Mouse (Mus musculus) kidney, postnatal 0 days (tissue): ENCODE data around the gene Sult3a2. TPM values are rescaled to one million over a fixed set of nuclear protein-coding genes. Genes with fewer than 3 reads are reported as not detected.
"Not testable (repeated sequence)": the region's sequence is repeated elsewhere in the genome, so short reads cannot be mapped to it uniquely, and the experiment has no call there.

Experiments used
- ATAC-seq: fragments of 200-750 bp; cut with Nextera tagmentation; replicated peaks from 2 replicates; pipeline ENCODE4 v1.8.0; 2017; ENCODE audit warnings: low read depth, moderate number of reproducible peaks, moderate TSS enrichment, moderate library complexity; ENCODE audit not compliant: low FRiP score
- DNase-seq: peaks from one replicate; pipeline ENCODE4 v3.0.0-alpha.2; 2016; ENCODE audit warnings: low spot score
- H3K27ac ChIP-seq: fragments of 300-500 bp; sonication (generic); 2 replicates; pipeline ENCODE4 v1.5.1; 2014; ENCODE audit warnings: mild to moderate bottlenecking
- H3K27me3 ChIP-seq: fragments of 300-500 bp; sonication (generic); 2 replicates; pipeline ENCODE4 v1.6.1; 2014; ENCODE audit warnings: low read length, mixed read lengths; ENCODE audit not compliant: insufficient read depth
- H3K36me3 ChIP-seq: fragments of 300-500 bp; sonication (generic); 2 replicates; pipeline ENCODE4 v1.6.1; 2014; ENCODE audit warnings: low read length, mixed read lengths; ENCODE audit not compliant: insufficient read depth
- H3K4me1 ChIP-seq: fragments of 300-500 bp; sonication (generic); replicated peaks from 2 replicates; pipeline ENCODE4 v1.6.1; 2014; ENCODE audit warnings: antibody characterized with exemption, low read length, mixed read lengths; ENCODE audit not compliant: insufficient read depth
- H3K4me2 ChIP-seq: fragments of 300-500 bp; sonication (generic); 2 replicates; pipeline ENCODE4 v1.6.1; 2014; ENCODE audit warnings: mild to moderate bottlenecking, low read length, moderate library complexity, mixed read lengths
- H3K4me3 ChIP-seq: fragments of 300-500 bp; sonication (generic); replicated peaks from 2 replicates; pipeline ENCODE4 v1.5.1; 2014; ENCODE audit warnings: low read depth, low read length
- H3K9ac ChIP-seq: fragments of 300-500 bp; sonication (generic); 2 replicates; pipeline ENCODE4 v1.6.1; 2014; ENCODE audit warnings: low read depth, low read length
- H3K9me3 ChIP-seq: fragments of 300-500 bp; sonication (generic); replicated peaks from 2 replicates; pipeline ENCODE4 v1.6.1; 2016; ENCODE audit warnings: low read length, inconsistent platforms, mixed read lengths
- CTCF ChIP-seq: IDR thresholded peaks from 2 replicates; pipeline ENCODE4 v1.5.1; 2016; ENCODE audit warnings: antibody characterized with exemption, low read depth, mild to moderate bottlenecking, moderate library complexity
- WGBS: fragments of 180-500 bp; shearing (Covaris S2); extraction: QIAGEN DNeasy Blood & Tissue Kit; methylation state at CpG from one replicate; pipeline ENCODE4 v1.1.7; 2014; 5-methylcytosine and 5-hydroxymethylcytosine counted together
- polyA plus RNA-seq: library from polyadenylated mRNA; unstranded; fragments of >200 nt; fragmentation: Nextera tagmentation; extraction: Ambion mirVana; gene quantifications from 2 replicates; pipeline ENCODE4 v1.2.1, GENCODE M21; 2015

Gene Sult3a2
- polyA plus RNA-seq, 1 experiment from 2014 or later = not detected

DNA sequence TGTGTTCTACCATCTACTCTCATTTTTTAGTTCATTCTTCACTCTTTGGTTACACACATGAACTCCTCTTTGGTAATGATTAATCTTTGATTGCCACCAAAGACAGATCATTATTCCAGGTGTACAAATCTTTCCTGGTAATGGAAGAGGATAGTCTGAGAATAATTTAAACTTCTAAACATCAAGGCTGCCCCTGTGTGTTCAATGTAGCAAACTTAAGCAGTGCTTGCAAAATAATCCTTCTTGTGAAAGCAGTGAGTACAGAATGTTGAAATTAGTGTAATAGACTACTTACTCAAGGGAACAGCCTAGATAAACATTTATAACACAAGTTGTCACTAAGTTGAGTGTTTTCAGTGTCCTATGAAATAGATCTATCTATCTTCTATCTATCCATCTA, 1.0 kb upstream of the Sult3a2 start:
- no peak for TF ChIP-seq CTCF
- no peak overlapping the region for H3K4me2 ChIP-seq
- no peaks in the 10 kb centered on the region for H3K36me3 ChIP-seq
- no peaks in the 10 kb centered on the region for H3K4me1 ChIP-seq
- ATAC-seq (no peak), DNase-seq (no peak)
- H3K4me3 ChIP-seq = no peak overlapping the region
- H3K27ac ChIP-seq = no peak overlapping the region
- H3K27me3 ChIP-seq = no peaks in the 10 kb centered on the region
- no peak overlapping the region for H3K9ac ChIP-seq
- no peaks in the 10 kb centered on the region for H3K9me3 ChIP-seq

- 89% methylated on average over 7 of the region's 7 CpGs for WGBS
- H3K4me3 ChIP-seq, H3K4me1 ChIP-seq, DNase-seq, H3K9ac ChIP-seq, H3K27me3 ChIP-seq, H3K4me2 ChIP-seq, H3K9me3 ChIP-seq, H3K27ac ChIP-seq, ATAC-seq, H3K36me3 ChIP-seq: not testable (repeated sequence)
Measured at GRCm38 (mm10) chr10:33735251-33735650, 51.3 kb downstream of the Sult3a2 start.

DNA sequence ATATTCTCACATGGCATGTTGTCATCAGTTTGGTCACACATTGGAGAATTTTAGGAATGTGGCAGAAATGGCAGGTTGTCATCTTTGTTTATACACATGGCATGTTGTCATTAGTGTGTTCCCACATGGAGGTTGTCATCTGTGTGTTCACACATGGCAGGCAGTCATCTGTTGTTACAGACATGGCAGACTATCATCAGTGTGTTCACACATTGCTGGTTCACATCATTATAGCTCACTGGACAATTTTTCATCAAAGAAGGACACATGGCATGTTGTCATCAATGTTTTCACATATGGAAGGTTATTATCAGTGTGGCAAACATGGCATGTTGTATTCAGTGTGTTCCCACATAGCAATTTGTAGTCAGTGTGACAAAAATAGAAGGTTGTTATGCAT, 53.3 kb downstream of the Sult3a2 start:
- no peak for ATAC-seq
- no peak overlapping the region for H3K9ac ChIP-seq
- no peaks in the 10 kb centered on the region for H3K4me1 ChIP-seq
- no peaks in the 10 kb centered on the region for H3K36me3 ChIP-seq
- no peaks in the 10 kb centered on the region for H3K9me3 ChIP-seq
- DNase-seq = no peak
- no peak overlapping the region for H3K27ac ChIP-seq
- H3K4me2 ChIP-seq = no peak overlapping the region
- no peak overlapping the region for H3K4me3 ChIP-seq
- no peak for TF ChIP-seq CTCF
- H3K27me3 ChIP-seq = no peaks in the 10 kb centered on the region

DNA sequence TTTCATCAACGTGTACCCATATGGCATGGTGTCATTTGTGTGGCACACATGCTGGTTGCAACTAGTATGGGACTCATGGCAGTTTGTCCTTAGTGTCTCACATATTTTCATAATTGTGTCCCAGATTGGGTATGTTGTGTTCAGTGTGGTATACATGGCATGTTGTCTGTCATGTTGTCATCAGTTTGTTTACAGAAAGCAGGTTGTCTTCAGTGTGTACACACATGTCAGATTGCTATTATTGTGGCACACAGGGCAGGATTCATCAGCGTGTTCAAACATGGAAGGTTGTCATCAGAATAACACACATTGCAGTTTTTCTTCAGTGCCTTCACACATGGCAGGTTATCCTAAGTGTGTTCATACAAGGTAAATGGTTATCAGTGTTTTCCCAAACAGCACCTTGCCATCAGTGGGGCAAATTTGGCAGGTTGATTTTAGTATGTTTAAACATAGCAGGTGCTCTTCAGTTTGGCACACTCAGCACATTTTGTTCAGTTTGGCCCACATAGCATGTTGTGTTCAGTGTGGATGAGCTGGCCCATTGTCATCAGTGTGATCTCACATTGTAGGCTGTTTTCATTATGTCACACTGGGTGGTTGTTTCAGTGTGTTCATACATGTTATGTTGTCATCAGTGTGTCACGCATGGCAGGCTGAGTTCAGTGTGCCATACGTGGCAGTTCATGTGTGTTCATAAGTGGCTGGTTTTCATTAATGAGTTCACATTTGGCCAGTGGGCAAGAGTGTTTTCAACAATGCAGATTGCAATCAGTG, 53.9 kb downstream of the Sult3a2 start:
- peak; percentile 25; the same call in 1 of the 2 replicates for ATAC-seq
- H3K4me3 ChIP-seq = no peak overlapping the region
- H3K4me2 ChIP-seq = no peak overlapping the region
- H3K9ac ChIP-seq = no peak overlapping the region
- no peaks in the 10 kb centered on the region for H3K27me3 ChIP-seq
- H3K27ac ChIP-seq = no peak overlapping the region
- H3K36me3 ChIP-seq = no peaks in the 10 kb centered on the region
- no peak for DNase-seq
- H3K4me1 ChIP-seq = no peaks in the 10 kb centered on the region
- no peak for TF ChIP-seq CTCF
- H3K9me3 ChIP-seq = no peaks in the 10 kb centered on the region
- 82% methylated on average over 4 of the region's 4 CpGs for WGBS

DNA sequence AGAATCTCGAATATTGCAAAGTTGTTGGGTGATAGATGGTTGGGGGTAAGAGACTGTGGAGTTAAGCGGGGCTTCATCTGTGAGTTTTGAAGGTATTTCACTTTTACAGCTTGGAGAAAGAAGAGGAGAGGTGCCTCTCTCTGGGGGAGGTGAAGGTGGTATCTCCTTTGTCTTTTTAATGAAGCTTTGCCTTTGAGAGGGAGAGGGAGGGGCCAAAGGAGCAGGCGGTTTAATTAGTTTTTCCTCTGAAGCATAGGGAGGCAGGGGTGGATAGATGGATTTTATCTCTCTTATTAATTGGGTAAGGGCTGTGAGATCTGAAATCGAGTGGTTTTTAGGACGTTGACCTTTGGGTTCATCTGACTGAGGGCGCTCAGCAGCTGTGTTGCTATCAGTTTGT, 62.7 kb downstream of the Sult3a2 start:
- H3K9ac ChIP-seq = no peak overlapping the region
- TF ChIP-seq CTCF = no peak
- no peaks in the 10 kb centered on the region for H3K9me3 ChIP-seq
- no peaks in the 10 kb centered on the region for H3K27me3 ChIP-seq
- WGBS = 28% methylated on average over 6 of the region's 6 CpGs
- no peak overlapping the region for H3K27ac ChIP-seq
- no peaks in the 10 kb centered on the region for H3K36me3 ChIP-seq
- H3K4me1 ChIP-seq = no peaks in the 10 kb centered on the region
- no peak overlapping the region for H3K4me2 ChIP-seq
- H3K4me3 ChIP-seq = no peak overlapping the region
- ATAC-seq = no peak
- no peak for DNase-seq

GRCm38 (mm10) chr10:33721827-33722438, 64.6 kb downstream of the Sult3a2 start:
- H3K9me3 ChIP-seq = no peaks in the 10 kb centered on the region
- no peak overlapping the region for H3K4me2 ChIP-seq
- ATAC-seq (no peak), DNase-seq (no peak)
- no peaks in the 10 kb centered on the region for H3K27me3 ChIP-seq
- TF ChIP-seq CTCF = no peak
- no peak overlapping the region for H3K4me3 ChIP-seq
- WGBS = 55% methylated on average over 4 of the region's 4 CpGs
- H3K9ac ChIP-seq = no peak overlapping the region
- H3K4me1 ChIP-seq = no peaks in the 10 kb centered on the region
- H3K27ac ChIP-seq = no peak overlapping the region
- no peaks in the 10 kb centered on the region for H3K36me3 ChIP-seq

Other genes with a start within 250 kb of the Sult3a2 start
- 0.09 TPM in 1 of 2 replicates, not detected in the other for gene Clvs2, start 161.9 kb downstream of the Sult3a2 start, polyA plus RNA-seq
- gene Sult3a1, start 71.0 kb upstream of the Sult3a2 start, polyA plus RNA-seq = not detected in 2 replicates
- gene Rsph4a, start 118.4 kb upstream of the Sult3a2 start, polyA plus RNA-seq = 0.08 and 0.16 TPM in 2 replicates
- 15.4 and 15.5 TPM in 2 replicates for gene Zup1, start 164.6 kb upstream of the Sult3a2 start, polyA plus RNA-seq
- 142 and 147 TPM in 2 replicates for gene Rwdd1, start 232.9 kb upstream of the Sult3a2 start, polyA plus RNA-seq